Mouse (Mus musculus): ENCODE data around the gene Agbl4. TPM values are rescaled to one million over a fixed set of nuclear protein-coding genes. Genes with fewer than 3 reads are reported as not detected.

The Agbl4 gene
- polyA plus RNA-seq, 1 experiment from 2014 or later = 3.4 TPM

- H3K4me3 ChIP-seq (ENCODE audit: low read depth, low read length) = no peak overlapping the region
- H3K36me3 ChIP-seq (ENCODE audit: control insufficient read depth, insufficient read depth, low read length) = no peaks in the 10 kb centered on the region
- no peak overlapping the region for H3K4me2 ChIP-seq (ENCODE audit: low read depth, low read length)
- no peaks in the 10 kb centered on the region for H3K4me1 ChIP-seq (ENCODE audit: control insufficient read depth, insufficient read depth, low read length)
- H3K9me3 ChIP-seq (ENCODE audit: control insufficient read depth, low read length) = no peaks in the 10 kb centered on the region
- H3K27ac ChIP-seq (ENCODE audit: low read depth, low read length) = no peak overlapping the region
- H3K9ac ChIP-seq (replicated peaks; ENCODE audit: low read depth, low read length) = no peak overlapping the region
- WGBS = 49% methylated on average over 7 of the region's 7 CpGs
- ATAC-seq (ENCODE audit: low read depth) = 0 out of 2 replicates have a peak, but pooled peaks have one; percentile 38
- no peaks in the 10 kb centered on the region for H3K27me3 ChIP-seq (ENCODE audit: control insufficient read depth, insufficient read depth, low read length)
Observed at GRCm38 (mm10) chr4:111546009-111546408, 1148.5 kb downstream of the Agbl4 start.

- 69% methylated on average over 2 of the region's 2 CpGs for WGBS
- no peak for ATAC-seq (ENCODE audit: low read depth)
Observed at GRCm38 (mm10) chr4:111555426-111555825, 1158.0 kb downstream of the Agbl4 start.

GRCm38 (mm10) chr4:111577087-111577773, 1179.8 kb downstream of the Agbl4 start:
- Histone ChIP-seq H3K9me3 (ENCODE audit: control insufficient read depth, low read length) (no peaks in the 10 kb centered on the region), H3K36me3 (ENCODE audit: control insufficient read depth, insufficient read depth, low read length) (no peaks in the 10 kb centered on the region), H3K4me3 (ENCODE audit: low read depth, low read length) (no peak overlapping the region), H3K27me3 (ENCODE audit: control insufficient read depth, insufficient read depth, low read length) (no peaks in the 10 kb centered on the region), H3K9ac (replicated peaks; ENCODE audit: low read depth, low read length) (no peak overlapping the region), H3K27ac (ENCODE audit: low read depth, low read length) (no peak overlapping the region), H3K4me2 (ENCODE audit: low read depth, low read length) (no peak overlapping the region), H3K4me1 (ENCODE audit: control insufficient read depth, insufficient read depth, low read length) (no peaks in the 10 kb centered on the region)
- ATAC-seq (ENCODE audit: low read depth) = peak; percentile 68; the same call in 1 of the 2 replicates
- WGBS = 81% methylated on average over 10 of the region's 10 CpGs

More at GRCm38 (mm10) chr4:111555426-111555825, 1158.0 kb downstream of the Agbl4 start:
- no peak overlapping the region for H3K4me2 ChIP-seq (ENCODE audit: low read depth, low read length)
- H3K4me1 ChIP-seq (ENCODE audit: control insufficient read depth, insufficient read depth, low read length) = no peaks in the 10 kb centered on the region
- H3K9ac ChIP-seq (replicated peaks; ENCODE audit: low read depth, low read length) = no peak overlapping the region
- H3K4me3 ChIP-seq (ENCODE audit: low read depth, low read length) = no peak overlapping the region
- no peaks in the 10 kb centered on the region for H3K36me3 ChIP-seq (ENCODE audit: control insufficient read depth, insufficient read depth, low read length)
- no peaks in the 10 kb centered on the region for H3K27me3 ChIP-seq (ENCODE audit: control insufficient read depth, insufficient read depth, low read length)
- no peaks in the 10 kb centered on the region for H3K9me3 ChIP-seq (ENCODE audit: control insufficient read depth, low read length)
- H3K27ac ChIP-seq (ENCODE audit: low read depth, low read length) = no peak overlapping the region

GRCm38 (mm10) chr4:111579115-111579862, 1181.8 kb downstream of the Agbl4 start:
- Histone ChIP-seq H3K27me3 (ENCODE audit: control insufficient read depth, insufficient read depth, low read length) (no peaks in the 10 kb centered on the region), H3K9me3 (ENCODE audit: control insufficient read depth, low read length) (no peaks in the 10 kb centered on the region), H3K9ac (replicated peaks; ENCODE audit: low read depth, low read length) (no peak overlapping the region), H3K4me3 (ENCODE audit: low read depth, low read length) (no peak overlapping the region), H3K4me1 (ENCODE audit: control insufficient read depth, insufficient read depth, low read length) (no peaks in the 10 kb centered on the region), H3K4me2 (ENCODE audit: low read depth, low read length) (no peak overlapping the region), H3K27ac (ENCODE audit: low read depth, low read length) (no peak overlapping the region), H3K36me3 (ENCODE audit: control insufficient read depth, insufficient read depth, low read length) (no peaks in the 10 kb centered on the region)
- no peak for ATAC-seq (ENCODE audit: low read depth)
- WGBS = 35% methylated on average over 4 of the region's 4 CpGs

GRCm38 (mm10) chr4:111579863-111580224, 1182.4 kb downstream of the Agbl4 start:
- no peak for ATAC-seq (ENCODE audit: low read depth)
- WGBS = 46% methylated on average over 4 of the region's 4 CpGs
- H3K36me3 ChIP-seq (ENCODE audit: control insufficient read depth, insufficient read depth, low read length) = no peaks in the 10 kb centered on the region
- H3K27ac ChIP-seq (ENCODE audit: low read depth, low read length) = no peak overlapping the region
- no peak overlapping the region for H3K4me2 ChIP-seq (ENCODE audit: low read depth, low read length)
- H3K4me1 ChIP-seq (ENCODE audit: control insufficient read depth, insufficient read depth, low read length) = no peaks in the 10 kb centered on the region
- no peaks in the 10 kb centered on the region for H3K27me3 ChIP-seq (ENCODE audit: control insufficient read depth, insufficient read depth, low read length)
- no peak overlapping the region for H3K9ac ChIP-seq (replicated peaks; ENCODE audit: low read depth, low read length)
- H3K9me3 ChIP-seq (ENCODE audit: control insufficient read depth, low read length) = no peaks in the 10 kb centered on the region
- H3K4me3 ChIP-seq (ENCODE audit: low read depth, low read length) = no peak overlapping the region

- no peaks in the 10 kb centered on the region for H3K27me3 ChIP-seq (ENCODE audit: control insufficient read depth, insufficient read depth, low read length)
Observed at GRCm38 (mm10) chr4:111580239-111580638, 1182.8 kb downstream of the Agbl4 start.

GRCm38 (mm10) chr4:111583562-111584237, 1186.2 kb downstream of the Agbl4 start:
- 67% methylated on average over 10 of the region's 10 CpGs for WGBS
- H3K4me3 ChIP-seq (ENCODE audit: low read depth, low read length) = no peak overlapping the region
- ATAC-seq (ENCODE audit: low read depth) = peak; percentile 75; the same call in 1 of the 2 replicates
- no peaks in the 10 kb centered on the region for H3K4me1 ChIP-seq (ENCODE audit: control insufficient read depth, insufficient read depth, low read length)
- H3K9me3 ChIP-seq (ENCODE audit: control insufficient read depth, low read length) = no peaks in the 10 kb centered on the region
- H3K36me3 ChIP-seq (ENCODE audit: control insufficient read depth, insufficient read depth, low read length) = no peaks in the 10 kb centered on the region
- H3K4me2 ChIP-seq (ENCODE audit: low read depth, low read length) = no peak overlapping the region
- H3K27me3 ChIP-seq (ENCODE audit: control insufficient read depth, insufficient read depth, low read length) = no peaks in the 10 kb centered on the region
- H3K9ac ChIP-seq (replicated peaks; ENCODE audit: low read depth, low read length) = no peak overlapping the region
- H3K27ac ChIP-seq (ENCODE audit: low read depth, low read length) = no peak overlapping the region

More at GRCm38 (mm10) chr4:111580239-111580638, 1182.8 kb downstream of the Agbl4 start:
- H3K9me3 ChIP-seq (ENCODE audit: control insufficient read depth, low read length) = no peaks in the 10 kb centered on the region
- H3K4me2 ChIP-seq (ENCODE audit: low read depth, low read length) = no peak overlapping the region
- no peak overlapping the region for H3K27ac ChIP-seq (ENCODE audit: low read depth, low read length)
- no peaks in the 10 kb centered on the region for H3K4me1 ChIP-seq (ENCODE audit: control insufficient read depth, insufficient read depth, low read length)
- ATAC-seq (ENCODE audit: low read depth) = no peak
- no peak overlapping the region for H3K9ac ChIP-seq (replicated peaks; ENCODE audit: low read depth, low read length)
- no peaks in the 10 kb centered on the region for H3K36me3 ChIP-seq (ENCODE audit: control insufficient read depth, insufficient read depth, low read length)
- H3K4me3 ChIP-seq (ENCODE audit: low read depth, low read length) = no peak overlapping the region
- WGBS = 100% methylated on average over 1 of the region's 1 CpGs

GRCm38 (mm10) chr4:111584286-111584685, 1186.8 kb downstream of the Agbl4 start:
- H3K4me3 ChIP-seq (ENCODE audit: low read depth, low read length) = no peak overlapping the region
- no peaks in the 10 kb centered on the region for H3K36me3 ChIP-seq (ENCODE audit: control insufficient read depth, insufficient read depth, low read length)
- H3K27ac ChIP-seq (ENCODE audit: low read depth, low read length) = no peak overlapping the region
- no peaks in the 10 kb centered on the region for H3K27me3 ChIP-seq (ENCODE audit: control insufficient read depth, insufficient read depth, low read length)
- ATAC-seq (ENCODE audit: low read depth) = peak; percentile 51; the same call in 1 of the 2 replicates
- no peak overlapping the region for H3K4me2 ChIP-seq (ENCODE audit: low read depth, low read length)
- H3K9ac ChIP-seq (replicated peaks; ENCODE audit: low read depth, low read length) = no peak overlapping the region
- 85% methylated on average over 7 of the region's 7 CpGs for WGBS
- no peaks in the 10 kb centered on the region for H3K4me1 ChIP-seq (ENCODE audit: control insufficient read depth, insufficient read depth, low read length)
- H3K9me3 ChIP-seq (ENCODE audit: control insufficient read depth, low read length) = no peaks in the 10 kb centered on the region

- Histone ChIP-seq H3K4me3 (ENCODE audit: low read depth, low read length) (no peak overlapping the region), H3K36me3 (ENCODE audit: control insufficient read depth, insufficient read depth, low read length) (no peaks in the 10 kb centered on the region), H3K9me3 (ENCODE audit: control insufficient read depth, low read length) (no peaks in the 10 kb centered on the region), H3K4me1 (ENCODE audit: control insufficient read depth, insufficient read depth, low read length) (no peaks in the 10 kb centered on the region), H3K27ac (ENCODE audit: low read depth, low read length) (no peak overlapping the region), H3K27me3 (ENCODE audit: control insufficient read depth, insufficient read depth, low read length) (no peaks in the 10 kb centered on the region), H3K4me2 (ENCODE audit: low read depth, low read length) (no peak overlapping the region), H3K9ac (replicated peaks; ENCODE audit: low read depth, low read length) (no peak overlapping the region)
- no peak for ATAC-seq (ENCODE audit: low read depth)
- WGBS = 86% methylated on average over 1 of the region's 1 CpGs
Observed at GRCm38 (mm10) chr4:111588211-111588610, 1190.8 kb downstream of the Agbl4 start.
